ENCODE assay signal across 7 mouse cellular contexts in genomic region chr11:75631561-75632225, GRCm38 (mm10). TPM values are rescaled to one million over a fixed set of nuclear protein-coding genes. Genes with fewer than 3 reads are reported as not detected.
DNase-seq lines count a peak whose midpoint lies in the region; ATAC-seq lines count a peak whose summit lies in the region.

No protein-coding gene starts in this region.

- H3K4me2 ChIP-seq in forebrain, embryonic 12.5 days, result peak overlapping the region; percentile 86

- H3K36me3 ChIP-seq in forebrain, embryonic 12.5 days (replicated peaks), result peaks cover 16% of the 10 kb centered on the region

- ATAC-seq in forebrain, embryonic 12.5 days (ENCODE audit: low FRiP score), result no peak

- H3K9me3 ChIP-seq in forebrain, embryonic 12.5 days, result no peaks in the 10 kb centered on the region

- peak overlapping the region; percentile 73 for H3K4me3 ChIP-seq in forebrain, embryonic 12.5 days (replicated peaks)

- WGBS in forebrain, embryonic 12.5 days, result 13% methylated on average over 13 of the region's 13 CpGs

- DNase-seq in CD4-positive helper T cell, adult 2 months (ENCODE audit: low read depth, low spot score), result peak; percentile 55
- DNase-seq in MN1 (ENCODE audit: low spot score), result peak; percentile 46
- peak; percentile 67 for DNase-seq in kidney, adult 9 months
- peak; percentile 73 for DNase-seq in lung, postnatal 25 days (ENCODE audit: low spot score)
- DNase-seq in right cerebral cortex, adult 18-20 months, result no peak
- no peak for DNase-seq in left cerebral cortex, postnatal 10 days (ENCODE audit: extremely low spot score in 1 of 2, low spot score in 2 of 2)

- intact Hi-C loops in left cerebral cortex, postnatal 10 days (cut with DNase I), result no loop called here

- no peaks in the 10 kb centered on the region for H3K27me3 ChIP-seq in forebrain, embryonic 12.5 days

- H3K4me1 ChIP-seq in forebrain, embryonic 12.5 days, result peaks cover 24% of the 10 kb centered on the region

- no peak overlapping the region for H3K27ac ChIP-seq in forebrain, embryonic 12.5 days

- peak overlapping the region; percentile 79 for H3K9ac ChIP-seq in forebrain, embryonic 12.5 days

RNA-seq across cellular contexts. Expression of gene Inpp5k, which starts 0.9 kb away (rescaled TPM):
- 21.5 and 25.4 TPM in 2 replicates for polyA plus RNA-seq in forebrain, embryonic 12.5 days (2016; fragmentation: Nextera tagmentation; extraction: Ambion mirVana)
- total RNA-seq in left cerebral cortex, postnatal 10 days (2021), result 10 to 100 TPM; 44.2 to 50.3 TPM

RNA-seq across cellular contexts. Expression of gene Myo1c, which starts 18.6 kb away (rescaled TPM):
- 12.1 and 13.9 TPM in 2 replicates for polyA plus RNA-seq in forebrain, embryonic 12.5 days (2016; fragmentation: Nextera tagmentation; extraction: Ambion mirVana)
- 10 to 100 TPM; 27.3 to 30.8 TPM for total RNA-seq in left cerebral cortex, postnatal 10 days (2021)

RNA-seq across cellular contexts. Expression of gene Pitpna, which starts 43.8 kb away (rescaled TPM):
- polyA plus RNA-seq in forebrain, embryonic 12.5 days (2016; fragmentation: Nextera tagmentation; extraction: Ambion mirVana), result 95.5 and 96.1 TPM in 2 replicates
- 100 to 1,000 TPM; 312 to 326 TPM for total RNA-seq in left cerebral cortex, postnatal 10 days (2021)

RNA-seq across cellular contexts. Expression of gene Crk, which starts 47.4 kb away (rescaled TPM):
- polyA plus RNA-seq in forebrain, embryonic 12.5 days (2016; fragmentation: Nextera tagmentation; extraction: Ambion mirVana), result 139 and 146 TPM in 2 replicates
- total RNA-seq in left cerebral cortex, postnatal 10 days (2021), result 100 to 1,000 TPM; 123 to 129 TPM

Comparison
In these comparisons a context has a peak if more than half of its experiments do, and no peak if none do; other contexts are left out.
1. DNase-seq: peak in CD4-positive helper T cell, adult 2 months (single experiment), MN1 (single experiment), kidney, adult 9 months (single experiment) and lung, postnatal 25 days (single experiment); none in right cerebral cortex, adult 18-20 months (single experiment) and left cerebral cortex, postnatal 10 days (0 of 2).